Mouse (Mus musculus) megakaryocyte, adult 5-6 weeks (primary cell): Measurements from ENCODE around the gene Traf7. TPM values are rescaled to one million over a fixed set of nuclear protein-coding genes. Genes with fewer than 3 reads are reported as not detected.

Experiments
- total RNA-seq, 2 experiments: library from RNA; stranded (forward) in 1 of 2; stranded (reverse) in 1 of 2; fragments of 153-499, 151-499 nt in 1 of 2; fragments of 221-1000, 200-1000 nt in 1 of 2; gene quantifications; 2 replicates each; pipeline versions ENCODE4 v1.2.3 to v1.2.4; 2015 to 2017

Gene Traf7
- total RNA-seq, 2 experiments from 2014 or later: 46.4 to 82.8 TPM

Other genes starting within 250 kb of the Traf7 start
- 0.41 and 0.58 TPM in 2 replicates for gene Abca17, start 176.9 kb downstream of the Traf7 start, total RNA-seq (2015)
- gene Abca17, start 176.9 kb downstream of the Traf7 start, total RNA-seq (2017): 0.28 and 0.88 TPM in 2 replicates
- 40.2 and 43.6 TPM in 2 replicates for gene Abca3, start 176.0 kb downstream of the Traf7 start, total RNA-seq (2015)
- 32.2 and 33.5 TPM in 2 replicates for gene Abca3, start 176.0 kb downstream of the Traf7 start, total RNA-seq (2017)
- 93.0 and 102 TPM in 2 replicates for gene Rnps1, start 113.4 kb downstream of the Traf7 start, total RNA-seq (2015)
- 115 and 125 TPM in 2 replicates for gene Rnps1, start 113.4 kb downstream of the Traf7 start, total RNA-seq (2017)
- gene Eci1, start 101.3 kb downstream of the Traf7 start, total RNA-seq (2015): 26.0 and 30.6 TPM in 2 replicates
- gene Eci1, start 101.3 kb downstream of the Traf7 start, total RNA-seq (2017): 10.2 and 19.1 TPM in 2 replicates
- 2.6 and 4.7 TPM in 2 replicates for gene Dnase1l2, start 84.8 kb downstream of the Traf7 start, total RNA-seq (2015)
- gene Dnase1l2, start 84.8 kb downstream of the Traf7 start, total RNA-seq (2017): 1.4 and 1.7 TPM in 2 replicates
- 20.7 and 27.5 TPM in 2 replicates for gene E4f1, start 57.6 kb downstream of the Traf7 start, total RNA-seq (2015)
- gene E4f1, start 57.6 kb downstream of the Traf7 start, total RNA-seq (2017): 14.2 and 14.5 TPM in 2 replicates
- gene Pgp, start 57.5 kb downstream of the Traf7 start, total RNA-seq (2015): 20.7 and 25.5 TPM in 2 replicates
- gene Pgp, start 57.5 kb downstream of the Traf7 start, total RNA-seq (2017): 14.5 and 14.6 TPM in 2 replicates
- 0.75 TPM in 1 of 2 replicates, not detected in the other for gene Bricd5, start 54.1 kb downstream of the Traf7 start, total RNA-seq (2015)
- 0.26 TPM in 1 of 2 replicates, not detected in the other for gene Bricd5, start 54.1 kb downstream of the Traf7 start, total RNA-seq (2017)
- gene Mlst8, start 48.9 kb downstream of the Traf7 start, total RNA-seq (2015): 12.5 and 14.6 TPM in 2 replicates
- 42.3 and 43.2 TPM in 2 replicates for gene Mlst8, start 48.9 kb downstream of the Traf7 start, total RNA-seq (2017)
- gene Caskin1, start 39.3 kb downstream of the Traf7 start, total RNA-seq (2015): not detected in 2 replicates
- not detected in 2 replicates for gene Caskin1, start 39.3 kb downstream of the Traf7 start, total RNA-seq (2017)
- 0.42 and 0.57 TPM in 2 replicates for gene Rab26, start 6.3 kb upstream of the Traf7 start, total RNA-seq (2015)
- 0.95 and 1.1 TPM in 2 replicates for gene Rab26, start 6.3 kb upstream of the Traf7 start, total RNA-seq (2017)
- 7.8 and 10.8 TPM in 2 replicates for gene Pkd1, start 21.9 kb upstream of the Traf7 start, total RNA-seq (2015)
- 13.1 and 19.9 TPM in 2 replicates for gene Pkd1, start 21.9 kb upstream of the Traf7 start, total RNA-seq (2017)
- gene Tsc2, start 104.7 kb upstream of the Traf7 start, total RNA-seq (2015): 60.9 and 78.2 TPM in 2 replicates
- 25.5 and 32.4 TPM in 2 replicates for gene Tsc2, start 104.7 kb upstream of the Traf7 start, total RNA-seq (2017)
- gene Nthl1, start 104.7 kb upstream of the Traf7 start, total RNA-seq (2015): 0.50 and 2.1 TPM in 2 replicates
- 3.4 and 4.7 TPM in 2 replicates for gene Nthl1, start 104.7 kb upstream of the Traf7 start, total RNA-seq (2017)
- 0.30 and 1.4 TPM in 2 replicates for gene Slc9a3r2, start 122.4 kb upstream of the Traf7 start, total RNA-seq (2015)
- gene Slc9a3r2, start 122.4 kb upstream of the Traf7 start, total RNA-seq (2017): 1.1 and 1.5 TPM in 2 replicates
- not detected in 2 replicates for gene Npw, start 130.5 kb upstream of the Traf7 start, total RNA-seq (2015)
- not detected in 2 replicates for gene Npw, start 130.5 kb upstream of the Traf7 start, total RNA-seq (2017)
- gene Zfp598, start 141.7 kb upstream of the Traf7 start, total RNA-seq (2015): 18.1 and 19.2 TPM in 2 replicates
- 12.7 and 17.8 TPM in 2 replicates for gene Zfp598, start 141.7 kb upstream of the Traf7 start, total RNA-seq (2017)
- not detected in 2 replicates for gene Syngr3, start 162.0 kb upstream of the Traf7 start, total RNA-seq (2015)
- gene Syngr3, start 162.0 kb upstream of the Traf7 start, total RNA-seq (2017): not detected in 2 replicates
- 18.1 and 21.8 TPM in 2 replicates for gene Gfer, start 168.2 kb upstream of the Traf7 start, total RNA-seq (2015)
- gene Gfer, start 168.2 kb upstream of the Traf7 start, total RNA-seq (2017): 31.6 and 36.2 TPM in 2 replicates
- gene Noxo1, start 168.3 kb upstream of the Traf7 start, total RNA-seq (2015): 1.5 and 1.7 TPM in 2 replicates
- 0.62 and 1.9 TPM in 2 replicates for gene Noxo1, start 168.3 kb upstream of the Traf7 start, total RNA-seq (2017)
- 9.1 and 10.3 TPM in 2 replicates for gene Tbl3, start 179.7 kb upstream of the Traf7 start, total RNA-seq (2015)
- 15.6 and 21.3 TPM in 2 replicates for gene Tbl3, start 179.7 kb upstream of the Traf7 start, total RNA-seq (2017)
- not detected in 2 replicates for gene Rnf151, start 190.1 kb upstream of the Traf7 start, total RNA-seq (2015)
- gene Rnf151, start 190.1 kb upstream of the Traf7 start, total RNA-seq (2017): not detected in 2 replicates
- 2,172 and 2,303 TPM in 2 replicates for gene Rps2, start 190.2 kb upstream of the Traf7 start, total RNA-seq (2015)
- 591 and 664 TPM in 2 replicates for gene Rps2, start 190.2 kb upstream of the Traf7 start, total RNA-seq (2017)
- 186 and 217 TPM in 2 replicates for gene Ndufb10, start 196.5 kb upstream of the Traf7 start, total RNA-seq (2015)
- 251 and 266 TPM in 2 replicates for gene Ndufb10, start 196.5 kb upstream of the Traf7 start, total RNA-seq (2017)
- gene Rpl3l, start 199.9 kb upstream of the Traf7 start, total RNA-seq (2015): 0.45 and 0.52 TPM in 2 replicates
- 0.15 and 1.5 TPM in 2 replicates for gene Rpl3l, start 199.9 kb upstream of the Traf7 start, total RNA-seq (2017)
- 1,003 and 1,039 TPM in 2 replicates for gene Msrb1, start 208.7 kb upstream of the Traf7 start, total RNA-seq (2015)
- 540 and 544 TPM in 2 replicates for gene Msrb1, start 208.7 kb upstream of the Traf7 start, total RNA-seq (2017)
- gene Hs3st6, start 225.1 kb upstream of the Traf7 start, total RNA-seq (2015): not detected in 2 replicates
- not detected in 2 replicates for gene Hs3st6, start 225.1 kb upstream of the Traf7 start, total RNA-seq (2017)